Mouse (Mus musculus) megakaryocyte progenitor cell, adult 5-6 weeks (primary cell): Measurements from ENCODE around the gene Gdpd3. TPM values are rescaled to one million over a fixed set of nuclear protein-coding genes. Genes with fewer than 3 reads are reported as not detected.
"Not testable (repeated sequence)": the region's sequence is repeated elsewhere in the genome, so short reads cannot be mapped to it uniquely, and the experiment has no call there.

Source experiments
- ATAC-seq: replicated peaks from 2 replicates; pipeline ENCODE4 v1.8.0; 2016; ENCODE audit warnings: mild to moderate bottlenecking, moderate TSS enrichment, inconsistent platforms; ENCODE audit not compliant: poor library complexity
- total RNA-seq, 2 experiments: library from RNA; stranded (forward) in 1 of 2; stranded (reverse) in 1 of 2; fragments of 157-497, 149-512 nt in 1 of 2; fragments of 200-1000 nt in 1 of 2; gene quantifications; 2 replicates each; pipeline versions ENCODE4 v1.2.3 to v1.2.4; 2015 to 2017

Gene Gdpd3
- total RNA-seq (2015) (8.4 and 13.3 TPM in 2 replicates), total RNA-seq (2017) (7.1 and 7.7 TPM in 2 replicates)

DNA sequence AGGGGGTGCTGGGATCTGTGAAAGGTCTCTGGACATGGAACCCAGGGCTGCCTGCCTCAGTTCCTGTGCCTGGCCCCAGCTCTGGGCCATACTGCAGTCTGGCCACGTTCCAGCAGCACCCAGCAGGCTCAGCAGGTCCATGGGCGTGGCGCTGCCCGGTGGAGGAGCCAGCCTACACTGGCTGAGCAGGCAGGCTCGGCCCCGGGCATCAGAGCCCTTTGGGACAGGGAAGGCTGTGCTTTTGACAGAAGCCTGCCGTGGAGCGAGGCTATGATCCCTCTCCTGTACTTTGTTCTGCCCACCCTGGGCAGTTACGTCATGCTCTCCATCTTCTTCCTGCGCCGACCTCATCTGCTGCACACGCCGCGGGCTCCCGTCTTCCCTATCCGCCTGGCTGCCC is at the start of gene Gdpd3:
Gene Gdpd3, plus strand, starts transcription at position 134 of the 400 bp plus-strand sequence.
- ATAC-seq, result peak; percentile 28; the same call in 1 of the 2 replicates

DNA sequence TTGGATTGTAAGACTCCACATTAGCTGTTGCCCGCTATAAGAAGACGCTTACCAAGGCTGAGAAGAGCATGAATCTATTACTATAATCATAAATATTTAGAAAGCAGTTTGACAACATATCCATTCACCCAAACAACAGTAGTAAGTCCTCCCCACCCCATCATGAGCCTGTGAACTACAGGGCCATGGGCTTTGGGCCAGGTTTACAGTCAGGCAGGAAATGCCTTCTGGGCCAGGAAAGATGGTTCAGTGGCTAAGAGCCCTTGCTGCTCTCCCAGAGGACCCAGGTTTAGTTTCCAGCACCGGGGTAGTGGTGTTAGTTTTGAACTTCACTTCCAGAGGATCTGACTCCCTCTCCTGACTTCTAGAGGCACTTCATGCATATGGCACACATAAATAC is 48.6 kb upstream of the Gdpd3 start:
- no peak for ATAC-seq

DNA sequence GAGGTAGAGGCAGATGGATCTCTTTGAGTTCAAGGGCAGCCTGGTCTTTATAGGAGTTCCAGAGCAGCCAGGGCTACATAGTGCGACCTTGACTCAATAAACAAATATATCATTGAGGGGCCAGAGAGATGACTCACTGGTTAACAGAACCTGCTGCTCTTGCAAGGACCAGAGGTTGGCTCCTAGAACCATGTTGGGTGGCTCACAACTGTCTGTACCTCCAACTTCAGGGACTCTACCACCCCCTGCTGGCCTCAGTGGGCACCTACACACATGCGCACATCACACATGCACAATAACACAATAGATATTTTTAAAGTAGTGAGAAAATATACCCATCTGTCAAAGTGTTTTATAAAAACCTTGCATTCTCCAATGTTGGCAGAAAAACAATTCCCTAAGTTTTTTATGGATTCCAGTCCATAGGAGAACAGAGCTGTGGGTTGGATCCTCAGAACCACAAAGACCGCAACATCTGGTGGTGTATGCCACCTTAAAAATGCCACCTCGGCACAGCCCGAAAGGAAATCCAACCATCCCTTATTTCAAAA is 47.3 kb upstream of the Gdpd3 start:
- ATAC-seq, result peak; percentile 54; the same call in 1 of the 2 replicates

DNA sequence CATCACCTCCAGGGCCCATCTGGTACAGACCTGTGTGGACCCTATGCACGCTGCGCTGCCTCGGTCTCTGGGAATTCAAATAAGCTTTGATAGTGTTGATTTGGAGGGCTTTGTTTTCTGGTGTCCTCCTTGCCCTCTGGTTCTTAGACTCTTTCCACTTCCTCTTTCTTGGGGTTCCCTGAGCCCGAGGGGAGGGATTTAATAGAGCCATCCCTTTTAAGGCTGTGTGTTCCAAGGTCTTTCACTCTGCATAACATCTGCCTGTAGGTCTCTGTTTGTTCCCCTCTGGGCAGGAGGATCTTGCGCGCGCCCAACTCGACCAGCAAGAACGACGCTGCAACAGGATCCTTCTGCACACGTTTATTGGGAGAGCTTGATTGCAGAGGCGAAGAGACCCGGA is 44.5 kb upstream of the Gdpd3 start:
- ATAC-seq, result peak; percentile 69

DNA sequence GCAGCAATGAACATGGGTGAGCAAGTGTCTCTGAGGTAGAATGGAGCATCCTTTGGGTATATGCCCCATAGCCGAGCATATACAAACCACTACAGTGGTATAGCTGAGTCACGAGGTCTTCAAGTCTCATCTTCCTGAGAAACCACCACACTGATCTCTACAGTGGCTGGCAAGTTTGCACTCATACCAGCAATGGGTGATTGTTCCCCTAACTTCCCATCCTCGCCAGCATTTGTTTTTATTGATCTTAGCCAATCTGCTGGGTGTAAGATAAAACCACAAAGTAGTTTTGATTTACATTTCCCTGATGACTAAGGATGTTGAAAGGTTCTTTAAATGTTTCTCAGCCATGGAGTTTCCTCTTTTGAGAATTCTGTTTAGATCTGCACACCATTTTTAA is 41.1 kb upstream of the Gdpd3 start:
- peak; percentile 75 for ATAC-seq

DNA sequence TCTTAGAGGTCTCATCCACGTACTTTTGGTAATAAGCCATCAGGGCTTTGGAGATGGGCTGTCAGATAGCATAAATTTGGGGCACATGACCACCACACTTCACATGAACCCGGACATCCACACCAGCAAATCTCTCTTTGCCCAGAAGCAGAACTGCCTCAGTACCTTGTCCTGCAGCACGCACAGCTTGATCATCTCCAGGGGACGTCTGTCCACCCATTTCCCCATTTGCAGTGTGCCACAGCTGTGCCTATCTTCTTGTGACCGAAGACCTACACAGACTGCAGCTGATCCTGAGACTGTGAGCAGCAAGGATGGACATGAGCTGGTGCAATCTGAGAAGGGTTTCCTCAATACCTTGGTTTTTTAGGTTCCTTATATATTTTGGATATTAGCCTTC is 40.5 kb upstream of the Gdpd3 start:
- peak; percentile 52 for ATAC-seq

DNA sequence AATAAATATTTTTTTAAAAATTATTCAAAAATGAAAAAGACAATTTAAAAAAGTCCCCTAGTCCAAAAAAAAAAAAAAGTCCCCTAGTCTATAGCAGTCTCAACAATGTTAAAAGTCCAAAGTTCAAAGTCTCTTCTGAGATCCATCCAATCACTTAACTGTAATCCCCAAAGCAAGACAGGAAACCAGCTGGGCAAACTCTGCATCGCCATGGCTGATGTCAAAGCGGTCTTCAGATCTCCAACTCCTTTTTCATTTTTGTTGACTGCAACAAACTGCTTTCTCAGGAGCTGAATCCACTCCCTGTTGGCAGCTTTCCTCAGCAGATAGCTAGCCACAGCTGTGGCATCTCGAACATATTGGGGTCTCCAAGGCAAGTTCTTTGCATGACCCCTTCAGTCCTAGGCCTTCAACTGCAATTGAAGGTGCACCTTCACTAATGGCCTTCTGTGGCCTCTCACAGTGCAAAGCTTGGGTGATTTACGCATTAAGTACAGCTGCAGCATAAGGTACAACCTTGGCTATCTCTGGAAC is 35.8 kb upstream of the Gdpd3 start:
- ATAC-seq, result not testable (repeated sequence)

DNA sequence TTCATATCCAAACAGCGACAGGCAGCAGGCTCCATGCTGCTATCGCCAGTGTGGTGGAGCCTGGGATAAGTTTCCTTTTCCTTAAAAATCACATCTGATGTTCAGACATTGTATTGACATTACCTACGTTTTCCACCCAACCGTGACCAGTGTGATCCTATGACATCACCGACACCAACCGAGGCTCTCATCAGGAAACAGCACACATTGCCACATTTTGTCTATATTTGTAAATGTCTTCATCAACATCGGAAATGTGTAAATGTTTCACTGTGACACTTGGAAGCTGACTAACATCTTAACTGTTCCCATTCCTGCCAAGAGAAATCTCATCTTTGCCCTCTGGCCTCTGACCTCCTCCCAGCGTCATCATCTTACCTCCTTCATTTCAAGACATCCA is 30.0 kb upstream of the Gdpd3 start:
- peak; percentile 54 for ATAC-seq

DNA sequence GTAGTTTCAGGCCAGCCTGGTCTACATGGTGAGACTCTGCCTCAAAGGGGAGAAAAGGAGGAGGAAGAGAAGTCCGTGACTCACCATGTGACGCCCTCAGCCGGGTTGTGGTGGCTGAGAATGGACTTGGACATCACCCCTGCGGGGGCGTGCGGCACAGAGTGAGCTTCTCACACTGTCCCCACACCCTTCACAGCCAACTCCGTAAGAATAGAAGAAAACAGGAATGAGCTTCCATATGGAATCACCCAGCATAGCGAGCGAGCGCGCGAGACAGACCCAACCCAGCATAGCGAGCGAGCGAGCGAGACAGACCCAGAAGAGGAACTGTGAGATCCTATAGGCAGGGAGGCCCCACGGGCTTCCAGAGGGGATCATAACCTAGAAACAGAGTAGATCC is 26.6 kb upstream of the Gdpd3 start:
- no peak for ATAC-seq

DNA sequence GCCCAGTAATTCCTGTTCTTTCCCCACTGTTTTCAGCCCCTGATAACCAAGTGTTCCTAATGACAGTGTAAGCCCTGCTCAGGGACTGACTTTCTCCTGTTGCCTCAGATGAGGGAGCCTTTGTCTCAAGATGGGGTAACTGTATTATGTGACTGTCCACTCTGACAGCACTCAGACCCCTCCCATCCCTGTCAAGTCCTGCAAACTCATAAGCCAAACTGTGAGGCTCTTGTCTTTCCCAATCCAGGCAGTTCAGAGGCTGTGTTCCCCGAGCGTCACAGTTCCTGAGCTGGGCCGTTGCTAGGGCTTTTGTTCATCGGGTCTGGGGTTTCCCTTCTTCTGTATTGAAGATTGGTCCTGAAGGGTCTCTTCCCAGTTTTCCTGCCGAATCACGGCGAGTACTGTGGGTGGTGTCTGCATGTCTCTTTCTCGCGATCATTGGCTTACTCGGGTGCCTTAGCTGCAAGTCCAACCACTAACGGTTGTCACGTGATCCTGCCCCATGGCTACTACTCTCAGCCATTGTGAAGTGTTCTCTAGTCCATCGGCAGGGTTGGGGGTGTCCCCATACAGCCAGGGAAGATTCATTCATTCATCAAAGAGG is 25.9 kb upstream of the Gdpd3 start:
- 0 out of 2 replicates have a peak, but pooled peaks have one; percentile 9 for ATAC-seq

DNA sequence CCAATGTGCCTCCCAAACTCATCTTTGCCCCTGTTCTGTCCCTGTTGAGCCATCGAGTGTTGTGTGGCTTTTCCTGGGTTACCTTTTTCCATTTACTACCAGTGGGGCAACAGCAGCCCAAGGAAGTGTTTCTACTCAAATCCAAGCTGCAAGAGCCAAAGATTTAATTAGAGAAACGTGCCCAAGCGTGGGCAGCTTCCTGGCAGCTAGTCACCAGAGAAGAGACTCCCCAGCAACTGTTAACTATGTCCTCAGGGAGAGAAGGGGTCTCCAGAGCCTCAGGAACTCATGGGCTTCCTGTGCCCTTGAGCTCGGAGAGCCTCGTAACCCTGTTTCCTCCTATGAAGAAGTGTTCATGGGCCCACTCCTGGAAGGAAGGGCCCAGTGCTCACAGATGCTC is 25.2 kb upstream of the Gdpd3 start:
- no peak for ATAC-seq

DNA sequence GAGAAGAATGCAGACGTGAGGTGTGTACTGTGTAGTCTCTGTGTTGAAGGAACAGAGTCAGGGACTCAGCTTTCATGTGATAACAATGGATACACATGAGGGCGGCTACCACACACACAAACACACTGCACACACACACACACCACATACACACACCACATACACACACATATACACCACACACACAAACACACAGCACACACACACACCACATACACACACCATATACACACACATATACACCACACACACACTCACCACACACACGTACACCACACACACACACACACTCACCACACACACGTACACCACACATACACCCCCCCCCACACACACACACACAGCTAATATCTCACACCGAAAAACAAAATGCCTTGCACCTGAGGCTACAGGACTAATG is 24.7 kb upstream of the Gdpd3 start:
- ATAC-seq, result no peak

DNA sequence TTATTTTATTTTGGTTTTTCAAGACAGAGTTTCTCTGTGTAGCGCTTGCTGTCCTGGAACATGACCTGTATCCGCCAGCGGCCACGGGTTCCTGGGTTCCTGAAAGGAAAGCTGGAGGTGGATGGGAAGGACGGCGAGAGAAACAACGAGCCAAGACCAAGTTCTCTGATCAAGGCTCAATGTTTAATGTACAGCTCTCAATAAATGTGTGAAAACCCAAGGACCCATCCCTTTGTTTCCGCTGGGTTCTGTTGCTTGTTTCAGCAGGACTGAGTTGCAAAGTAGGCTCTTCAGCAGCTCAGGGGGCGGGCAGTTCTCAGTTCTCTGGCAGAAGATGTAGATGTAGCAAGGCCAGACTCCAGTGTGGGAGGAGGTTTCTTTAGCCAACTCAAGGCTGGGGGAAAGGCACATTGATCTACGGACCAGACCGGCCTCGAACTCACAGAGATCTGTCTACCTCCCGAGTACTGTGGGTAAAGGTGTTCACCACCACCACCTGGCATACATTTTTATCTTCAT is 24.1 kb upstream of the Gdpd3 start:
- no peak for ATAC-seq

DNA sequence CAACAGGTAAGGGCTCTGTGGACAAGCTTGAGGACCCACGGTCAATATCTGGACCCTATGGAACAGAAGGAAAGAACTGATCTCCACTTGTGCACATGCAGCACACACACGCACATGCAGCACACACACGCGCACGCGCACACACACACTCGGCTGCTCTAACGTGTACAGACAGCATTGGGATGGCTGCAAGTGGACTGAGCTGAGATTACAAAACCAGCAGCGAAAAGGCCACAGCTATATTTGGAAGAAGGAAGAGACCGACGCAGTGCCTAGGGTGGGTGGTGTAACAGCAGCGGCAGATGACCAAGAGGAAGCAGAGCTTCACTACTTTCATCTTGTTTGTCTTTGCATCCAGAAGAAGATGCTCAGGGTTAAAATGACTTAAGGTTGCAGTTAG is 20.1 kb upstream of the Gdpd3 start:
- ATAC-seq, result peak; percentile 89

DNA sequence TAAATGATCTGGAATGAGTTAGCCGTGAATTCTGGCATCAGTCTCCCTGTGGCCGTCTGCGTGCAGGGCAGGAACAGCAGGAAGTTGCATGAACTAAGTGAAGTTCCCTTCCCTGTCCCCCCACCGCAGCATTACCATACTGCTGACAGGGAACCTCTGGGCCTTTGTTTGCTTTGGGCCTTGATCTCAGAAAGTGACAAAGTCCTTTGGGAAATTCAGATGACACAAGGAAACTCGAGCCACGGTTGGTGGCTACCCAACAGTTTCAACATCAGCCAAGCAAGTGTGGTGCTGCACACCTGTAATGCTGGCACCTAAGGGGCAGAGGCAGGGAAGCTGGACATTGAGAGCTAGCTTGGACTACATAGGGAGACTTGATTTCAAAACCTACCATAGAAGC is 19.3 kb upstream of the Gdpd3 start:
- peak; percentile 86 for ATAC-seq

DNA sequence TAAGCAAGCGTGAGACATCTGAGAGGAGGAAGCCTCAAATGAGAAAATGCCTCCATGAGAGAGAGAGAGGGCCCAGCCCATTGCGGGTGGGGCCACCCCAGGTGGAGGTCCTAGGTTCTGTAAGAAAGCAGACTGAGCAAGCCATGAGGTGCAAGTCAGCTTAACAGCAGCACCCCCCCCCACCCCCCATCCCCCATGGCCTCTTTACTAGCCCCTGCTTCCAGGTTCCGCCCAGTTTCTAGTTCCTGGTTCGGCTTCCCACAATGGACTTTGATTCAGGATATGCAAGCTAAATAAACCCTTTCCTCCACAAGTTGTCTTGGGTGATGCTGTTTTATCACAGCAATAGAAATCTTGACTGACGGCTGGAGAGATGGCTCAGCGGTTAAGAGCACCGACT is 17.3 kb upstream of the Gdpd3 start:
- no peak for ATAC-seq

DNA sequence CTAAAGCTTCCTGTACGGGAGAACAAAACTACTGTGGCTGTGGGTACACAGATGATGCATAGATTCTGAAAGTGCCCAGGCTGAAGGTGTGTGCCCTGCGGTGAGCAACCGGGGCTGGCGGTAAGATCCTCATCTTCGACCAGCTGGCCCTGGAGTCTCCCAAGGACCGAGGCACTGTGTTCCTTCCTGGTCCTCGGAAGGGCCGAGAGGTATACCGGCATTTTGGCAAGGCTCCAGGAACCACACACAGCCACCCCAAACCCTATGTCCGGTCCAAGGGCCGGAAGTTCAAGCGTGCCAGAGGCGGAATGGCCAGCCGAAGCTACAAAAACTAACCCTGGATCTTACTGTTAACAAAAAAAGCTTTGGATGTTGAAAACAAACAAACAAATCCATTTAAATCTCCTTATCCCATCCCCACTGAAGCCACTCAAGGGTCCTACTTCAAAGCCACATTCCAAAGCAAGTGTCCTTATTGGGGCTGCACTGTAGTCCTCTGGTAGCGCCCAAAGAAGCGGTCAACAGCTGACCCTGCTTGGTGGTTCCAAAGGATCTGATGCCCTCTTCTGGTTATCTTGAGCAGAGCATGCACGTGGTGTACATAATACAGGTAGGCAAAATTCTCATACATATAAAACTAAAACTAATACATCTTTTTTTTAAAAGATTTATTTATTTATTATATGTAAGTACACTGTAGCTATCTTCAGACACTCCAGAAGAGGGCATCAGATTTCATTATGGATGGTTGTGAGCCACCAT is 16.4 kb upstream of the Gdpd3 start:
- ATAC-seq, result no peak

DNA sequence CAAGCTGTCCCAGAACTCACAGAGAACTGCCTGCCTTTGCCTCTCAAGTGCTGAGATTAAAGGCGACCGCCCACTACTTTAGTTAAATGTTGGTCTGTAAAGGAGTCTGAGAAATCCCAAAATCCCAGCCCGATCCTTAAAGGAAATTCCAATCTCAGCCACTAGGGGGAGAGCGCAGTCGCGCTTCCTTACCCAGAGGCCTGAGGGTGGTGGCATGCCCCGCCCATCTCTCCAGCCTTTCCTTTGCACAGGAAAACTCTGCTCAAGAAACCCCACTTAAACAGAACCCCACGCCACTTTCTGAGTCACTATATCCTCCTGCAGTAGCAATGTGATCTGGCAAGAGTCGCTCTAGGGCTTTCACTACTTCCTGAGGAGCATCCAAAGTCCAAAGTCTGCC is 11.3 kb upstream of the Gdpd3 start:
- ATAC-seq, result peak; percentile 68

DNA sequence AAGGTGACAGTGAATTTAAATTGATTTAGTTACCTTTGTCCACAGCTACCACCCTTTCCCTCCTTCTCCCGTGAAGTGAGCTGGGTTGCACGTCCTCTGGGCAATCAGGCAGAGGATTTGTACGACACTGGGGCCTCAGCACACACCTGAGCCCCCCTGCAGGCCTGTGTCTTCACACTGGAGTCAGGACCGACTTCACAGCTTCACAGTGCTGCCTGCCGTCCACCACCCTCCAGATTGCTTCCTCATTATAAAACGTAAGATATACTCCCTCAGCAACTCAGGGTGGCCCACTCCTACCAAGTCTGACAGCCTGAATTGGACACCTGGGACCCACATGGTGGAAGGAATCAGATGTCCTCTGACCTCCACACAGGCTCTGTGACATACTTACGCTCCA is 7.6 kb upstream of the Gdpd3 start:
- no peak for ATAC-seq

DNA sequence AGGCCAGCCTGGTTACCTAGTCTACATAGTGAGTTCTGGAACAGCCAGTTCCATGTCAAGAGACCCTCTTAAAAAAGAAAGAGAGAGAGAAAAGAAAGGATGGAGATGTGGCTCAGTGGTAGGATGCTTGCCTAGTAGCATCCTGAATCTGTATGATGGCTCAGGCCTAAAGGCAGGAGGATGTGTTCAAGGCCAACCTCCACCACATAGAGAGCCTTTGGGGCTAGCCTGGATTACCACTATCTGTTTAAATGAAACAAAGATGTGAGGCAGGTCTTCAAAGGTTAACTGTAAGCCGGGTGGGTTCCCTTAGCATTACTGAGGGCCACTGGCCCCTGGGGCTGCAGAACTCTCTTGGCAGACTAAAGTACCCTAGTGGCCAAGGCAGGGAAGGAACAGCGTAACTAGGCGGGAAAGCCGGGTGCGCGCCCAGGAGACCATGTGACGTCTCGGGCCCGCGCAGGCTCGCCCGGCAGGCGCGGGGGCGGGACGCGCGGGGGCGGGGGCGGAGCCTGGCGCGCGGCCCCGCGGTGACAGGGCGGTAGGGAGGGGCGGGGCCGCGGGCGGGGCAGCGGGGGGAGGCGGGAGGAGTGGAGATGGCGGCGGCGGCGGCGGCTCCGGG is 7.0 kb upstream of the Gdpd3 start, which contains the start of gene Mapk3:
Gene Mapk3, plus strand, starts transcription at position 552 of the 622 bp plus-strand sequence.
- peak; percentile 91 for ATAC-seq

DNA sequence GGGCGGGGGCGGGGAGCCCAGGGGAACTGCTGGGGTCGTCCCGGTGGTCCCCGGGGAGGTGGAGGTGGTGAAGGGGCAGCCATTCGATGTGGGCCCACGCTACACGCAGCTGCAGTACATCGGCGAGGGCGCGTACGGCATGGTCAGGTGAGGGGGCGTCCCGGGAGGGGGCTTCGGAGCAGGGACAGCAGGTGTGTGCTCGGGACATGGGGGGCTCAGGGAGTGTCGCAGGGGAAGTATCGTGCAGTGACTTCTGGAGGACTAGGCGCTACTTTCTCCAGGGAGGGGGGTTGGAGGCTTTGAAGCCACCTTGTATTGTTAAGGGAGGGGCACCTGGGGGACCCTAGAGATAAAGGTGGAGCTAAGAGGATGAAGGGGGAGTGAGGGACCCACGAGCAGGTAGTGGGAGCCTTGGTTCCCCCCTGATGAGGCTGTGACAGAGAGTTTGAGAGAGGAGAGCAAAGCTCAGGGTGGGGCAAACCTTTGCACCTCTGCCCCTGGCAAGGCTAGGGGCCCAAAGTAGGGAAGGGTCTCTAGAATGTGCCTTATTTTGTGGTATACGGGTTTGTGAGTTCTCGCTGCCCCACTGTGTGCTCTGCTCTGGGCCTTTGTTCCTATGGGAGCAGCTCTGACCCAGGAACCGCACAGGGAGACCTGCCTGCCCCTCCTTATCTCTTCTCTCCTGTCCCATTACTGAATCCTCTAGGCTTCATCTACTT is 6.3 kb upstream of the Gdpd3 start:
- ATAC-seq, result no peak
